Comparison of ENCODE assay signal across 8 mouse cellular contexts in the genomic region with DNA sequence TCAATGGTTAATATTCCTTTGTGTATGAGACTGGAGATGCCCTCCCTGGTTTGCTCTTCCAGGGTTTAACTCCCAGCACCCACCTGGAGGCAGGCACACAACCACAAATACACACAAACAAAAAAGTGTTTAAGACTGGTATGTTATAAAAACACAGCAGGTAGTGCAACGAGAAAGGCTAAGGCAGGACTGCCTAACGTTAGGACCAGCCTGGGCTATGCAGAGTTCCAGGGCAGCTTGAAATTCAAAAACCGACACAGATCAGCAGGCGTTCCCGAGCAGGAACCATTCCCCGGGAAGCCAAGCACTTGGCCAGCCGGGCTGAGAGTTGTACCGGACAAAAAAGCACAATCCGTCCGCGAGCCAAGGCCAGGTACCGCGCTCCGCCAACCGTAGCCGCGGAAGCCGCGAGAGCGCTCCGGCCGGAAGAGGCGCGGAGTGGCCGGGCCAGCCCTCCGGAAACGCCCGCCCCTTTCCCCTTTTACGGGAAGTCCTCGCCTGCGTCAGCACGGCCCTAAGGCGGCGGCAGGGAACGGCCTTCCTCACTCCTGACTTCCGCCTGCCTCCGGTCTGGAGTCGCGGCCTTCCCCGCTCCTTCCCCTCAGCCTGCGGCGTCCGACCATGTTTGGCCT. TPM values are rescaled to one million over a fixed set of nuclear protein-coding genes. Genes with fewer than 3 reads are reported as not detected.
A peak's percentile ranks its signal among the peaks of the same experiment; 100 is the strongest.
DNase-seq lines count a peak whose midpoint lies in the region; ATAC-seq and TF ChIP-seq lines count a peak whose summit lies in the region.

Gene Mcl1, plus strand, starts transcription at position 553 of the 632 bp plus-strand sequence.

- peak within 1 kb of the TSS; percentile 97 for H3K27ac ChIP-seq in ES-Bruce4 (ENCODE audit: insufficient read depth, low read length)
- peak within 1 kb of the TSS; percentile 97 for H3K27ac ChIP-seq in forebrain, embryonic 14.5 days (ENCODE audit: low read depth, low read length)
- H3K27ac ChIP-seq in liver, embryonic 16.5 days (ENCODE audit: low read length), result peak within 1 kb of the TSS; percentile 97
- peak within 1 kb of the TSS; percentile 99 for H3K27ac ChIP-seq in neural tube, embryonic 12.5 days
- H3K27ac ChIP-seq in stomach, postnatal 0 days (replicated peaks), result peak within 1 kb of the TSS; percentile 99

- peak; percentile 97 for DNase-seq in forebrain, embryonic 14.5 days (ENCODE audit: low spot score)
- DNase-seq in heart, postnatal 10 days, result peak; percentile 96 to 97
- no peak for DNase-seq in large intestine, adult 2 months (ENCODE audit: low read depth, low spot score)
- peak; percentile 98 for DNase-seq in stomach, postnatal 0 days (ENCODE audit: low spot score)

- peak within 1 kb of the TSS; percentile 98 for H3K4me3 ChIP-seq in ES-Bruce4 (ENCODE audit: low read depth, low read length)
- peak within 1 kb of the TSS; percentile 99 for H3K4me3 ChIP-seq in forebrain, embryonic 14.5 days (ENCODE audit: low read depth, low read length)
- peak within 1 kb of the TSS; percentile 99 for H3K4me3 ChIP-seq in liver, embryonic 16.5 days (ENCODE audit: low read depth, low read length)
- H3K4me3 ChIP-seq in neural tube, embryonic 12.5 days, result peak within 1 kb of the TSS; percentile 99
- peak within 1 kb of the TSS; percentile 92 for H3K4me3 ChIP-seq in stomach, postnatal 0 days (ENCODE audit: low read depth, low read length)

- no peak for TF ChIP-seq CTCF in ES-Bruce4 (IDR thresholded peaks at IDR 0.05; ENCODE audit: low read depth, low read length)
- peak; percentile 15; the same call in 1 of the 2 replicates for TF ChIP-seq CTCF in stomach, postnatal 0 days (IDR thresholded peaks at IDR 0.05; ENCODE audit: low read depth)

- WGBS in forebrain, embryonic 14.5 days, result under 1% methylated on average over 40 of the region's 43 CpGs
- WGBS in large intestine, adult 2 months, result 0% methylated on average over 43 of the region's 43 CpGs
- 0% methylated on average over 43 of the region's 43 CpGs for WGBS in liver, embryonic 16.5 days (ENCODE audit: insufficient replicate concordance)
- WGBS in neural tube, embryonic 12.5 days, result under 1% methylated on average over 43 of the region's 43 CpGs
- under 1% methylated on average over 37 of the region's 43 CpGs for WGBS in stomach, postnatal 0 days

- no peaks in the 10 kb centered on the region for H3K9me3 ChIP-seq in ES-Bruce4 (replicated peaks; ENCODE audit: control insufficient read depth, insufficient read depth, low read length, poor library complexity, severe bottlenecking)
- no peaks in the 10 kb centered on the region for H3K9me3 ChIP-seq in forebrain, embryonic 14.5 days (replicated peaks; ENCODE audit: control insufficient read depth, low read length)
- H3K9me3 ChIP-seq in liver, embryonic 16.5 days (replicated peaks; ENCODE audit: control insufficient read depth, low read length), result no peaks in the 10 kb centered on the region
- no peaks in the 10 kb centered on the region for H3K9me3 ChIP-seq in neural tube, embryonic 12.5 days
- no peaks in the 10 kb centered on the region for H3K9me3 ChIP-seq in stomach, postnatal 0 days (ENCODE audit: control insufficient read depth, low read length)

- peaks cover 2% of the 10 kb centered on the region for H3K4me1 ChIP-seq in ES-Bruce4 (ENCODE audit: control insufficient read depth, insufficient read depth, low read length)
- peaks cover 25% of the 10 kb centered on the region for H3K4me1 ChIP-seq in forebrain, embryonic 14.5 days (ENCODE audit: control insufficient read depth, insufficient read depth, low read length)
- H3K4me1 ChIP-seq in liver, embryonic 16.5 days (ENCODE audit: control insufficient read depth, low read depth, low read length), result peaks cover 43% of the 10 kb centered on the region
- H3K4me1 ChIP-seq in neural tube, embryonic 12.5 days, result peaks cover 36% of the 10 kb centered on the region
- peaks cover 4% of the 10 kb centered on the region; the same call in 1 of the 2 replicates for H3K4me1 ChIP-seq in stomach, postnatal 0 days (replicated peaks; ENCODE audit: control insufficient read depth, insufficient read depth)

- intact Hi-C loops in heart, postnatal 10 days (cut with DNase I), result no loop called here

- peak; percentile 95 for ATAC-seq in cerebellum, adult (ENCODE audit: insufficient number of reproducible peaks, low FRiP score, low TSS enrichment)
- ATAC-seq in forebrain, embryonic 14.5 days, result peak; percentile 98
- peak; percentile 93 for ATAC-seq in liver, embryonic 16.5 days (ENCODE audit: low read depth)
- ATAC-seq in neural tube, embryonic 12.5 days (ENCODE audit: low FRiP score, low read depth), result peak; percentile 97
- peak; percentile 94 for ATAC-seq in stomach, postnatal 0 days (ENCODE audit: low FRiP score, low TSS enrichment)

- H3K27me3 ChIP-seq in ES-Bruce4 (ENCODE audit: control insufficient read depth, insufficient read depth, low read length, poor library complexity, severe bottlenecking), result no peaks in the 10 kb centered on the region
- no peaks in the 10 kb centered on the region for H3K27me3 ChIP-seq in forebrain, embryonic 14.5 days (replicated peaks; ENCODE audit: control insufficient read depth, insufficient read depth, low read length)
- H3K27me3 ChIP-seq in liver, embryonic 16.5 days (ENCODE audit: control insufficient read depth, insufficient read depth, low read depth, low read length), result no peaks in the 10 kb centered on the region
- no peaks in the 10 kb centered on the region for H3K27me3 ChIP-seq in neural tube, embryonic 12.5 days (replicated peaks)
- no peaks in the 10 kb centered on the region for H3K27me3 ChIP-seq in stomach, postnatal 0 days (ENCODE audit: control insufficient read depth, insufficient read depth, low read length)

- TF ChIP-seq EP300 in ES-Bruce4 (IDR thresholded peaks at IDR 0.05; ENCODE audit: insufficient read depth, low read depth, low read length), result peak; percentile 26; the same call in 1 of the 2 replicates
- TF ChIP-seq EP300 in stomach, postnatal 0 days (optimal IDR thresholded peaks at IDR 0.05), result no peak

- H3K9ac ChIP-seq in ES-Bruce4 (ENCODE audit: low read depth, poor library complexity, severe bottlenecking), result peak within 1 kb of the TSS; percentile 98
- peak within 1 kb of the TSS; percentile 99 for H3K9ac ChIP-seq in forebrain, embryonic 14.5 days (ENCODE audit: low read length)
- H3K9ac ChIP-seq in liver, embryonic 16.5 days (ENCODE audit: low read depth, low read length), result peak within 1 kb of the TSS; percentile 99
- peak within 1 kb of the TSS; percentile 99 for H3K9ac ChIP-seq in neural tube, embryonic 12.5 days
- H3K9ac ChIP-seq in stomach, postnatal 0 days (ENCODE audit: low read length), result peak within 1 kb of the TSS; percentile 100

- H3K4me2 ChIP-seq in forebrain, embryonic 14.5 days (ENCODE audit: low read length), result peak within 1 kb of the TSS; percentile 84
- H3K4me2 ChIP-seq in liver, embryonic 16.5 days (ENCODE audit: low read depth, low read length), result peak within 1 kb of the TSS; percentile 83
- peak within 1 kb of the TSS; percentile 95 for H3K4me2 ChIP-seq in neural tube, embryonic 12.5 days (replicated peaks)
- H3K4me2 ChIP-seq in stomach, postnatal 0 days (replicated peaks; ENCODE audit: low read depth), result peak within 1 kb of the TSS; percentile 79

- TF ChIP-seq POLR2A in ES-Bruce4 (IDR thresholded peaks at IDR 0.05; ENCODE audit: insufficient read depth, low read length), result peak; percentile 97

- peaks cover 40% of the 10 kb centered on the region for H3K36me3 ChIP-seq in ES-Bruce4 (ENCODE audit: control insufficient read depth, insufficient read depth, low read length, poor library complexity, severe bottlenecking)
- peaks cover 30% of the 10 kb centered on the region for H3K36me3 ChIP-seq in forebrain, embryonic 14.5 days (ENCODE audit: control insufficient read depth, insufficient read depth, low read length)
- peaks cover 21% of the 10 kb centered on the region for H3K36me3 ChIP-seq in liver, embryonic 16.5 days (ENCODE audit: control insufficient read depth, insufficient read depth)
- H3K36me3 ChIP-seq in neural tube, embryonic 12.5 days, result peaks cover 25% of the 10 kb centered on the region
- peaks cover 14% of the 10 kb centered on the region for H3K36me3 ChIP-seq in stomach, postnatal 0 days (ENCODE audit: control insufficient read depth, insufficient read depth, low read length)

RNA-seq across cellular contexts. Expression of gene Mcl1, which starts in this region (rescaled TPM):
- polyA plus RNA-seq in ES-Bruce4 (2011; ENCODE audit: insufficient read depth, insufficient read length, low read depth, missing spikeins), result 247 and 264 TPM in 2 replicates
- 50.3 and 50.8 TPM in 2 replicates for polyA plus RNA-seq in forebrain, embryonic 14.5 days (2014; fragmentation: Nextera tagmentation; extraction: Ambion mirVana)
- 100 to 1,000 TPM; 147 to 161 TPM for total RNA-seq in heart, postnatal 10 days (2021)
- 30.9 and 77.4 TPM in 2 replicates for polyA plus RNA-seq in large intestine, adult 2 months (2012; rRNA removed)
- 11.1 and 14.5 TPM in 2 replicates for polyA plus RNA-seq in liver, embryonic 16.5 days (2015; fragmentation: Nextera tagmentation; extraction: Ambion mirVana)
- 87.0 and 91.1 TPM in 2 replicates for polyA plus RNA-seq in neural tube, embryonic 12.5 days (2016; fragmentation: Nextera tagmentation; extraction: Ambion mirVana)
- polyA plus RNA-seq in stomach, postnatal 0 days (2015; fragmentation: Nextera tagmentation; extraction: Ambion mirVana), result 57.9 and 59.2 TPM in 2 replicates
